Mouse (Mus musculus): Measurements from ENCODE around the gene 4930402H24Rik. TPM values are rescaled to one million over a fixed set of nuclear protein-coding genes. Genes with fewer than 3 reads are reported as not detected.
A peak's percentile ranks its signal among the peaks of the same experiment; 100 is the strongest.

Gene 4930402H24Rik
- polyA plus RNA-seq, 1 experiment from 2014 or later = 35.0 TPM

- no peaks in the 10 kb centered on the region for H3K27me3 ChIP-seq (ENCODE audit: control insufficient read depth, insufficient read depth, low read length)
- 91% methylated on average over 1 of the region's 1 CpGs for WGBS
Observed at GRCm38 (mm10) chr2:130743576-130743975, 162.6 kb downstream of the 4930402H24Rik start.

GRCm38 (mm10) chr2:130740096-130740495 is 166.1 kb downstream of the 4930402H24Rik start:
- no peak for ATAC-seq (ENCODE audit: low FRiP score, low TSS enrichment)
- 72% methylated on average over 4 of the region's 4 CpGs for WGBS
- peaks cover 49% of the 10 kb centered on the region for H3K36me3 ChIP-seq (ENCODE audit: control insufficient read depth, insufficient read depth, low read length)

More at GRCm38 (mm10) chr2:130743576-130743975, 162.6 kb downstream of the 4930402H24Rik start:
- ATAC-seq (ENCODE audit: low FRiP score, low TSS enrichment) = no peak
- H3K27ac ChIP-seq (ENCODE audit: low read depth, low read length) = no peak overlapping the region
- H3K9me3 ChIP-seq (ENCODE audit: control insufficient read depth, low read length) = no peaks in the 10 kb centered on the region
- peaks cover 63% of the 10 kb centered on the region for H3K36me3 ChIP-seq (ENCODE audit: control insufficient read depth, insufficient read depth, low read length)
- H3K4me1 ChIP-seq (ENCODE audit: control insufficient read depth, insufficient read depth, low read length) = no peaks in the 10 kb centered on the region
- no peak overlapping the region for H3K9ac ChIP-seq (ENCODE audit: low read depth, low read length)
- H3K4me2 ChIP-seq (replicated peaks; ENCODE audit: low read depth, low read length) = no peak overlapping the region
- no peak overlapping the region for H3K4me3 ChIP-seq (ENCODE audit: low read length)

GRCm38 (mm10) chr2:130738019-130738418 is 168.2 kb downstream of the 4930402H24Rik start:
- WGBS = 73% methylated on average over 6 of the region's 6 CpGs
- ATAC-seq (ENCODE audit: low FRiP score, low TSS enrichment) = no peak
- Histone ChIP-seq H3K9ac (ENCODE audit: low read depth, low read length) (no peak overlapping the region), H3K27me3 (ENCODE audit: control insufficient read depth, insufficient read depth, low read length) (no peaks in the 10 kb centered on the region), H3K4me3 (ENCODE audit: low read length) (no peak overlapping the region), H3K27ac (ENCODE audit: low read depth, low read length) (no peak overlapping the region), H3K9me3 (ENCODE audit: control insufficient read depth, low read length) (no peaks in the 10 kb centered on the region), H3K36me3 (ENCODE audit: control insufficient read depth, insufficient read depth, low read length) (peaks cover 48% of the 10 kb centered on the region), H3K4me1 (ENCODE audit: control insufficient read depth, insufficient read depth, low read length) (no peaks in the 10 kb centered on the region), H3K4me2 (replicated peaks; ENCODE audit: low read depth, low read length) (no peak overlapping the region)

More at GRCm38 (mm10) chr2:130740096-130740495, 166.1 kb downstream of the 4930402H24Rik start:
- Histone ChIP-seq H3K4me3 (ENCODE audit: low read length) (no peak overlapping the region), H3K9ac (ENCODE audit: low read depth, low read length) (no peak overlapping the region), H3K27ac (ENCODE audit: low read depth, low read length) (no peak overlapping the region), H3K27me3 (ENCODE audit: control insufficient read depth, insufficient read depth, low read length) (no peaks in the 10 kb centered on the region), H3K4me1 (ENCODE audit: control insufficient read depth, insufficient read depth, low read length) (no peaks in the 10 kb centered on the region), H3K4me2 (replicated peaks; ENCODE audit: low read depth, low read length) (no peak overlapping the region), H3K9me3 (ENCODE audit: control insufficient read depth, low read length) (no peaks in the 10 kb centered on the region)

GRCm38 (mm10) chr2:130735281-130735680 is 170.9 kb downstream of the 4930402H24Rik start:
- H3K27me3 ChIP-seq (ENCODE audit: control insufficient read depth, insufficient read depth, low read length) = no peaks in the 10 kb centered on the region
- no peak for ATAC-seq (ENCODE audit: low FRiP score, low TSS enrichment)
- no peak overlapping the region for H3K27ac ChIP-seq (ENCODE audit: low read depth, low read length)
- no peaks in the 10 kb centered on the region for H3K9me3 ChIP-seq (ENCODE audit: control insufficient read depth, low read length)
- peaks cover 44% of the 10 kb centered on the region for H3K36me3 ChIP-seq (ENCODE audit: control insufficient read depth, insufficient read depth, low read length)
- no peaks in the 10 kb centered on the region for H3K4me1 ChIP-seq (ENCODE audit: control insufficient read depth, insufficient read depth, low read length)
- H3K4me3 ChIP-seq (ENCODE audit: low read length) = no peak overlapping the region
- H3K9ac ChIP-seq (ENCODE audit: low read depth, low read length) = no peak overlapping the region
- WGBS = 76% methylated on average over 5 of the region's 5 CpGs
- H3K4me2 ChIP-seq (replicated peaks; ENCODE audit: low read depth, low read length) = no peak overlapping the region

GRCm38 (mm10) chr2:130733444-130733843 is 172.8 kb downstream of the 4930402H24Rik start:
- no peaks in the 10 kb centered on the region for H3K4me1 ChIP-seq (ENCODE audit: control insufficient read depth, insufficient read depth, low read length)
- H3K9ac ChIP-seq (ENCODE audit: low read depth, low read length) = no peak overlapping the region
- H3K36me3 ChIP-seq (ENCODE audit: control insufficient read depth, insufficient read depth, low read length) = peaks cover 49% of the 10 kb centered on the region; the same call in 1 of the 2 replicates
- no peak overlapping the region for H3K27ac ChIP-seq (ENCODE audit: low read depth, low read length)
- ATAC-seq (ENCODE audit: low FRiP score, low TSS enrichment) = no peak
- H3K4me3 ChIP-seq (ENCODE audit: low read length) = no peak overlapping the region
- 64% methylated on average over 3 of the region's 3 CpGs for WGBS
- no peaks in the 10 kb centered on the region for H3K9me3 ChIP-seq (ENCODE audit: control insufficient read depth, low read length)
- no peak overlapping the region for H3K4me2 ChIP-seq (replicated peaks; ENCODE audit: low read depth, low read length)
- H3K27me3 ChIP-seq (ENCODE audit: control insufficient read depth, insufficient read depth, low read length) = no peaks in the 10 kb centered on the region

- H3K9ac ChIP-seq (ENCODE audit: low read depth, low read length) = no peak overlapping the region
- no peak overlapping the region for H3K4me2 ChIP-seq (replicated peaks; ENCODE audit: low read depth, low read length)
- peak; percentile 58; the same call in 1 of the 2 replicates for ATAC-seq (ENCODE audit: low FRiP score, low TSS enrichment)
- H3K27ac ChIP-seq (ENCODE audit: low read depth, low read length) = no peak overlapping the region
- no peaks in the 10 kb centered on the region for H3K9me3 ChIP-seq (ENCODE audit: control insufficient read depth, low read length)
- H3K36me3 ChIP-seq (ENCODE audit: control insufficient read depth, insufficient read depth, low read length) = peaks cover 54% of the 10 kb centered on the region
- WGBS = 38% methylated on average over 5 of the region's 5 CpGs
- no peak overlapping the region for H3K4me3 ChIP-seq (ENCODE audit: low read length)
- H3K27me3 ChIP-seq (ENCODE audit: control insufficient read depth, insufficient read depth, low read length) = no peaks in the 10 kb centered on the region
- no peaks in the 10 kb centered on the region for H3K4me1 ChIP-seq (ENCODE audit: control insufficient read depth, insufficient read depth, low read length)
Observed at GRCm38 (mm10) chr2:130731855-130732254, 174.4 kb downstream of the 4930402H24Rik start.

GRCm38 (mm10) chr2:130730746-130731145 is 175.5 kb downstream of the 4930402H24Rik start:
- 83% methylated on average over 9 of the region's 9 CpGs for WGBS
- H3K4me2 ChIP-seq (replicated peaks; ENCODE audit: low read depth, low read length) = no peak overlapping the region
- H3K36me3 ChIP-seq (ENCODE audit: control insufficient read depth, insufficient read depth, low read length) = peaks cover 62% of the 10 kb centered on the region
- no peaks in the 10 kb centered on the region for H3K4me1 ChIP-seq (ENCODE audit: control insufficient read depth, insufficient read depth, low read length)
- H3K9ac ChIP-seq (ENCODE audit: low read depth, low read length) = no peak overlapping the region
- no peak overlapping the region for H3K27ac ChIP-seq (ENCODE audit: low read depth, low read length)
- H3K27me3 ChIP-seq (ENCODE audit: control insufficient read depth, insufficient read depth, low read length) = no peaks in the 10 kb centered on the region
- no peak for ATAC-seq (ENCODE audit: low FRiP score, low TSS enrichment)
- H3K4me3 ChIP-seq (ENCODE audit: low read length) = no peak overlapping the region
- H3K9me3 ChIP-seq (ENCODE audit: control insufficient read depth, low read length) = no peaks in the 10 kb centered on the region

- Histone ChIP-seq H3K36me3 (ENCODE audit: control insufficient read depth, insufficient read depth, low read length) (peaks cover 57% of the 10 kb centered on the region), H3K4me2 (replicated peaks; ENCODE audit: low read depth, low read length) (no peak overlapping the region), H3K9ac (ENCODE audit: low read depth, low read length) (no peak overlapping the region), H3K27ac (ENCODE audit: low read depth, low read length) (no peak overlapping the region), H3K4me3 (ENCODE audit: low read length) (no peak overlapping the region), H3K4me1 (ENCODE audit: control insufficient read depth, insufficient read depth, low read length) (no peaks in the 10 kb centered on the region), H3K9me3 (ENCODE audit: control insufficient read depth, low read length) (no peaks in the 10 kb centered on the region), H3K27me3 (ENCODE audit: control insufficient read depth, insufficient read depth, low read length) (no peaks in the 10 kb centered on the region)
- no peak for ATAC-seq (ENCODE audit: low FRiP score, low TSS enrichment)
- WGBS = 97% methylated on average over 2 of the region's 2 CpGs
Observed at GRCm38 (mm10) chr2:130728906-130729585, 177.2 kb downstream of the 4930402H24Rik start.

- ATAC-seq (ENCODE audit: low FRiP score, low TSS enrichment) = no peak
- 91% methylated on average over 1 of the region's 1 CpGs for WGBS
- H3K36me3 ChIP-seq (ENCODE audit: control insufficient read depth, insufficient read depth, low read length) = peaks cover 62% of the 10 kb centered on the region
- no peak overlapping the region for H3K27ac ChIP-seq (ENCODE audit: low read depth, low read length)
- no peak overlapping the region for H3K4me2 ChIP-seq (replicated peaks; ENCODE audit: low read depth, low read length)
- H3K4me3 ChIP-seq (ENCODE audit: low read length) = no peak overlapping the region
- no peaks in the 10 kb centered on the region for H3K4me1 ChIP-seq (ENCODE audit: control insufficient read depth, insufficient read depth, low read length)
- H3K9ac ChIP-seq (ENCODE audit: low read depth, low read length) = no peak overlapping the region
- no peaks in the 10 kb centered on the region for H3K27me3 ChIP-seq (ENCODE audit: control insufficient read depth, insufficient read depth, low read length)
- no peaks in the 10 kb centered on the region for H3K9me3 ChIP-seq (ENCODE audit: control insufficient read depth, low read length)
Observed at GRCm38 (mm10) chr2:130727752-130728151, 178.5 kb downstream of the 4930402H24Rik start.

Data from kidney, embryonic 14.5 days (tissue).